Mouse (Mus musculus): Measurements from ENCODE around the gene 1520401A03Rik. TPM values are rescaled to one million over a fixed set of nuclear protein-coding genes. Genes with fewer than 3 reads are reported as not detected.
"Not testable (repeated sequence)": the region's sequence is repeated elsewhere in the genome, so short reads cannot be mapped to it uniquely, and the experiment has no call there.

1520401A03Rik gene
- total RNA-seq (2021), result under 1 TPM in 1 of 2 experiments, not detected in 1; 0.09 TPM
- long read RNA-seq, experiment 1, result 0 reads
- long read RNA-seq, experiment 2, result 0 reads

- DNase-seq, result no peak
- intact Hi-C loops (cut with DNase I; ENCODE audit: low total_unique reads), result no loop called here
Observed at GRCm38 (mm10) chr17:23722376-23723125, at the start of gene 1520401A03Rik. Gene 1520401A03Rik (minus strand): TSS chr17:23722783.

- intact Hi-C loops (cut with DNase I; ENCODE audit: low total_unique reads), result not testable (repeated sequence)
Observed at GRCm38 (mm10) chr17:23772219-23772556, 49.6 kb upstream of the 1520401A03Rik start.

GRCm38 (mm10) chr17:23771284-23772218 lies 49.0 kb upstream of the 1520401A03Rik start, which contains the start of gene Flywch1:
Gene Flywch1 (minus strand): TSS chr17:23771602.
- DNase-seq, result peak; percentile 97
- intact Hi-C loops (cut with DNase I; ENCODE audit: low total_unique reads), result no loop called here

More at GRCm38 (mm10) chr17:23772219-23772556, 49.6 kb upstream of the 1520401A03Rik start:
- DNase-seq, result not testable (repeated sequence)

GRCm38 (mm10) chr17:23770896-23771283 lies 48.3 kb upstream of the 1520401A03Rik start:
- intact Hi-C loops (cut with DNase I; ENCODE audit: low total_unique reads), result no loop called here

GRCm38 (mm10) chr17:23770493-23770892 lies 47.9 kb upstream of the 1520401A03Rik start:
- intact Hi-C loops (cut with DNase I; ENCODE audit: low total_unique reads), result no loop called here
- no peak for DNase-seq

More at GRCm38 (mm10) chr17:23770896-23771283, 48.3 kb upstream of the 1520401A03Rik start:
- no peak for DNase-seq

GRCm38 (mm10) chr17:23762976-23763375 lies 40.4 kb upstream of the 1520401A03Rik start:
- intact Hi-C loops (cut with DNase I; ENCODE audit: low total_unique reads), result no loop called here
- no peak for DNase-seq

GRCm38 (mm10) chr17:23761155-23761554 lies 38.6 kb upstream of the 1520401A03Rik start:
- no peak for DNase-seq
- intact Hi-C loops (cut with DNase I; ENCODE audit: low total_unique reads), result no loop called here

- intact Hi-C loops (cut with DNase I; ENCODE audit: low total_unique reads), result no loop called here
- no peak for DNase-seq
Observed at GRCm38 (mm10) chr17:23760231-23760630, 37.6 kb upstream of the 1520401A03Rik start.

GRCm38 (mm10) chr17:23758801-23759200 lies 36.2 kb upstream of the 1520401A03Rik start:
- DNase-seq, result no peak

GRCm38 (mm10) chr17:23757581-23757980 lies 35.0 kb upstream of the 1520401A03Rik start:
- DNase-seq, result no peak
- intact Hi-C loops (cut with DNase I; ENCODE audit: low total_unique reads), result no loop called here

More at GRCm38 (mm10) chr17:23758801-23759200, 36.2 kb upstream of the 1520401A03Rik start:
- intact Hi-C loops (cut with DNase I; ENCODE audit: low total_unique reads), result no loop called here

- intact Hi-C loops (cut with DNase I; ENCODE audit: low total_unique reads), result no loop called here
- no peak for DNase-seq
Observed at GRCm38 (mm10) chr17:23755689-23756088, 33.1 kb upstream of the 1520401A03Rik start.

- no peak for DNase-seq
- intact Hi-C loops (cut with DNase I; ENCODE audit: low total_unique reads), result no loop called here
Observed at GRCm38 (mm10) chr17:23749400-23750191, 27.0 kb upstream of the 1520401A03Rik start.

- intact Hi-C loops (cut with DNase I; ENCODE audit: low total_unique reads), result no loop called here
Observed at GRCm38 (mm10) chr17:23748631-23749391, 26.2 kb upstream of the 1520401A03Rik start.

GRCm38 (mm10) chr17:23748026-23748425 lies 25.4 kb upstream of the 1520401A03Rik start:
- intact Hi-C loops (cut with DNase I; ENCODE audit: low total_unique reads), result no loop called here
- DNase-seq, result no peak

More at GRCm38 (mm10) chr17:23748631-23749391, 26.2 kb upstream of the 1520401A03Rik start:
- no peak for DNase-seq

GRCm38 (mm10) chr17:23747471-23747870 lies 24.9 kb upstream of the 1520401A03Rik start:
- no peak for DNase-seq
- intact Hi-C loops (cut with DNase I; ENCODE audit: low total_unique reads), result no loop called here

- intact Hi-C loops (cut with DNase I; ENCODE audit: low total_unique reads), result no loop called here
- DNase-seq, result no peak
Observed at GRCm38 (mm10) chr17:23746767-23747166, 24.2 kb upstream of the 1520401A03Rik start.

GRCm38 (mm10) chr17:23746311-23746710 lies 23.7 kb upstream of the 1520401A03Rik start:
- no peak for DNase-seq
- intact Hi-C loops (cut with DNase I; ENCODE audit: low total_unique reads), result no loop called here
